Mouse (Mus musculus) embryonic facial prominence, embryonic 12.5 days (tissue): ENCODE results near the gene Fam92b. TPM values are rescaled to one million over a fixed set of nuclear protein-coding genes. Genes with fewer than 3 reads are reported as not detected.

Experiments
- ATAC-seq: fragments of 200-750 bp; cut with Nextera tagmentation; 2 replicates; pipeline ENCODE4 v1.8.0; 2017; ENCODE audit not compliant: insufficient number of reproducible peaks, insufficient read depth, low FRiP score, low TSS enrichment
- H3K27ac ChIP-seq: fragments of 300-500 bp; sonication (generic); 2 replicates; pipeline ENCODE4 v1.5.1; 2016; ENCODE audit warnings: mild to moderate bottlenecking
- H3K27me3 ChIP-seq: fragments of 300-500 bp; sonication (generic); 2 replicates; pipeline ENCODE4 v1.6.1; 2016; ENCODE audit warnings: mild to moderate bottlenecking, moderate library complexity
- H3K36me3 ChIP-seq: fragments of 300-500 bp; sonication (generic); 2 replicates; pipeline ENCODE4 v1.6.1; 2016; ENCODE audit warnings: mild to moderate bottlenecking
- H3K4me1 ChIP-seq: fragments of 300-500 bp; sonication (generic); 2 replicates; pipeline ENCODE4 v1.6.1; 2016
- H3K4me2 ChIP-seq: fragments of 300-500 bp; sonication (generic); replicated peaks from 2 replicates; pipeline ENCODE4 v1.6.1; 2016; ENCODE audit warnings: mild to moderate bottlenecking, moderate library complexity
- H3K4me3 ChIP-seq: fragments of 300-500 bp; sonication (generic); 2 replicates; pipeline ENCODE4 v1.5.1; 2016; ENCODE audit warnings: mild to moderate bottlenecking
- H3K9ac ChIP-seq: fragments of 300-500 bp; sonication (generic); 2 replicates; pipeline ENCODE4 v1.6.1; 2016; ENCODE audit warnings: mild to moderate bottlenecking, moderate library complexity
- H3K9me3 ChIP-seq: fragments of 300-500 bp; sonication (generic); 2 replicates; pipeline ENCODE4 v1.6.1; 2016; ENCODE audit warnings: mild to moderate bottlenecking, moderate library complexity
- WGBS: fragments of 180-500 bp; shearing (Covaris S2); methylation state at CpG from one replicate; pipeline ENCODE4 v1.1.7; 2016; 5-methylcytosine and 5-hydroxymethylcytosine counted together
- polyA plus RNA-seq: library from polyadenylated mRNA; unstranded; fragments of >200 nt; fragmentation: Nextera tagmentation; extraction: Ambion mirVana; gene quantifications from 2 replicates; pipeline ENCODE4 v1.2.1, GENCODE M21; 2016

Fam92b gene
- polyA plus RNA-seq, 1 experiment from 2014 or later = 1.7 TPM

DNA sequence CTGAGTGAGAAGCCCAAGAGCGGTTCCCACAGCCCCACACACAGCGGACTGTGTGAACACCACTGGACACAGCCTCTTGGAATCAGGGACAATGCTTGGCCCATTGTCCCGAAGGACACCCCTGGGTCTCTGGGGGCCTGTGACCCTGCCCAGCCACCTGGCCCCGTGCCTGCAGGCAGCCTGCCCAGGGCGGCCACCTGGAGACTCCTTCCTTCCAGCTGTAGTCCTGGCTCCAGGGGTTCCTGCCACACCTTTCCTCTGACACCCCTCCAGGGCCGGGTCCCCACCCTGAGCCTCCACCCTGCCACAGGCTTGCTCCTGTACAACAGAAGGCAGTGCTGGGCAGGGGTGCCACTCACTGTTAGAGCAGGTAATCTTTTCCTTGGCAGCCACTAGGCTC lies 11.2 kb upstream of the Fam92b start:
- Histone ChIP-seq H3K4me2 (no peak overlapping the region), H3K4me3 (no peak overlapping the region), H3K27ac (no peak overlapping the region), H3K9ac (no peak overlapping the region), H3K27me3 (no peaks in the 10 kb centered on the region), H3K4me1 (peaks cover 50% of the 10 kb centered on the region), H3K36me3 (no peaks in the 10 kb centered on the region), H3K9me3 (no peaks in the 10 kb centered on the region)
- no peak for ATAC-seq
- WGBS = 82% methylated on average over 6 of the region's 6 CpGs

DNA sequence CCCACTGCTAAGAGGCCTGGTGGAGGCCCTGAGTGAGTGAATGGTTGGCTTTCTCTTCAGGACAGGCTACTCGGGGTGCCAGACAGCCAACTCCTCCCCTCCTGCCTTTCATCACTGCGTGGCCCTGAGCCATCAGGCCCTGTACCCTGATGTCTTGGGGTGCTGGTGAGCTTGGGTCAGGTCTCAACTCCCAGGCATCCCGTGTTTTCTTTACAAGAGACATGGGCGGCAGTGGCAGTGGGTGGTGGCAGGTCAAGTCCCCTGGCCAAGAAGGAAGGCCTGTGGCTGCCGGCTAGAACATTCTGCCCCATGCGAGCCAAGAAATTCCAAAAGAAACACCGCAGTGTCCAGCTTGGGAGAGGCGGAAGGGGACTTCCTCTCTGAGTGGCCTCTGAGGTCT lies 9.2 kb upstream of the Fam92b start:
- 67% methylated on average over 8 of the region's 8 CpGs for WGBS
- Histone ChIP-seq H3K27ac (no peak overlapping the region), H3K36me3 (no peaks in the 10 kb centered on the region), H3K9ac (no peak overlapping the region), H3K4me3 (no peak overlapping the region), H3K9me3 (no peaks in the 10 kb centered on the region), H3K4me1 (peaks cover 46% of the 10 kb centered on the region), H3K27me3 (no peaks in the 10 kb centered on the region), H3K4me2 (no peak overlapping the region)
- no peak for ATAC-seq

DNA sequence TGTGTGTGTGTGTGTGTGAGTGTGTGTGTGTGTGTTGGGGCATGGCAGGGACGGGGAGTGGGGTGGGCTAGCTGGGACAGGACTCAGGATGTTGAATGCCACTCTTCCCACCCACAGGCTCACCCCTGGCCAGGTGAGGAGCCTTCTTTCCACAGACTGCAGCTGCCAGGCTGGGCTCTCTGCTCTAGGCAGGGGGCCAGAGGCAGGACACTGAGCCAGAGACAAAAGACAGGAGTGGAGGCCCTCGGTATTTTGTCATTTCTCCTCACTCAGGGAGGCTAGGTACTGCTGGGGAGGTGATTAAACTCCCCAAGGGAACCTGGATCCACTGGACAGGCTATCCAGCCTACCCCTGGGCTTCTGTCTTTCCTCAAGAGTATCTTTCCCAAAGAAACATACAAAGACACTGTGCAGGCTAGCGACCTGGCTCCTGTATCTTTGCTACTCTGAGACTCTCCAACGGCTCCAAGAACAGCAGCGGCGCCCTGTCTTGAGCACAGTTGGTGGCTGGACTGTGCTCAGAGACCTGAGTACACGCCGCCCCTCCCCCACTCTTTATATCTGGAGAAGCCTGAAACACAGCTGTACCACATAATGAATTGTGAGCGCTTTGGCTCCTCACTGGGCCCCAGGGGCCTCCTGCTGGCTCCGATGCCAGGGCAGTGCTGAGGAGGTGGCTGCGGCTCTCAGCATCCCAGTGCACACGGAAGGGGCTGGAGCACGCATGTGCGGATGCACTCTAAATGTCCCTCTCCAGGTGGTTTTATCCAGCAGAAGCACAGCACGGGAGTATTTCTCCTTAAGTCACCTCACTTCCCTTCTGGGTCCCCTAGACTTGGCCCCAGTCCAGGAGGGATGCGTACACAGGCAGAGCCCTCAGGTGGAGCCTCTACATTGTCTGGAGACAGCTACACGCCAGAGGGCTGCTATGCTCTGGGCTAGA lies 7.9 kb upstream of the Fam92b start:
- Histone ChIP-seq H3K27ac (peak overlapping the region; percentile 76), H3K4me3 (no peak overlapping the region), H3K9me3 (no peaks in the 10 kb centered on the region), H3K36me3 (no peaks in the 10 kb centered on the region), H3K9ac (peak overlapping the region; percentile 27; the same call in 1 of the 2 replicates), H3K4me2 (peak overlapping the region; percentile 30), H3K4me1 (peaks cover 44% of the 10 kb centered on the region), H3K27me3 (no peaks in the 10 kb centered on the region)
- ATAC-seq = peak; percentile 37; the same call in 1 of the 2 replicates
- WGBS = 21% methylated on average over 17 of the region's 17 CpGs

DNA sequence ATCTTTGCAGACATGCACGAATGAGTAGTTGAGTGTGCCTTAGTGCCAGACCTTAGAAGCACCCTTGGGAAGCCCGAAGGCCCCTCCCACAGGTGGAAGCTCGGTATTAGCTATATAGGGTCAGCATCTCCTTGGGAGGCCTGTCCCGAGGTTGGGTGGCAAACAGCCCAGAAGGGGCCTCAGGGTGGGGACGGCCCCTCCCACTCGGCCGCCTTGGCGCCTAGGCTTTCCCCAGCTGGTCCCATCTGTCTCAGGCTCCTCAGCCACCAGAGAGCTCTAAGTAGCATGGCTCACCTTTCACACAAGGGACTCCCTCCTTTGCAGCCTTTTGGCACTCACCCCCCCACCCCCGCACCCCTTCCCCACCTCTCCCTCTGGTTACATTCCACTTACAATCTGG lies 7.1 kb upstream of the Fam92b start:
- no peaks in the 10 kb centered on the region for H3K36me3 ChIP-seq
- ATAC-seq = 0 out of 2 replicates have a peak, but pooled peaks have one; percentile 7
- H3K4me3 ChIP-seq = no peak overlapping the region
- H3K9me3 ChIP-seq = no peaks in the 10 kb centered on the region
- 28% methylated on average over 9 of the region's 9 CpGs for WGBS
- peak overlapping the region; percentile 76 for H3K27ac ChIP-seq
- H3K4me2 ChIP-seq = no peak overlapping the region
- no peaks in the 10 kb centered on the region for H3K27me3 ChIP-seq
- peak overlapping the region; percentile 27; the same call in 1 of the 2 replicates for H3K9ac ChIP-seq
- H3K4me1 ChIP-seq = peaks cover 45% of the 10 kb centered on the region

DNA sequence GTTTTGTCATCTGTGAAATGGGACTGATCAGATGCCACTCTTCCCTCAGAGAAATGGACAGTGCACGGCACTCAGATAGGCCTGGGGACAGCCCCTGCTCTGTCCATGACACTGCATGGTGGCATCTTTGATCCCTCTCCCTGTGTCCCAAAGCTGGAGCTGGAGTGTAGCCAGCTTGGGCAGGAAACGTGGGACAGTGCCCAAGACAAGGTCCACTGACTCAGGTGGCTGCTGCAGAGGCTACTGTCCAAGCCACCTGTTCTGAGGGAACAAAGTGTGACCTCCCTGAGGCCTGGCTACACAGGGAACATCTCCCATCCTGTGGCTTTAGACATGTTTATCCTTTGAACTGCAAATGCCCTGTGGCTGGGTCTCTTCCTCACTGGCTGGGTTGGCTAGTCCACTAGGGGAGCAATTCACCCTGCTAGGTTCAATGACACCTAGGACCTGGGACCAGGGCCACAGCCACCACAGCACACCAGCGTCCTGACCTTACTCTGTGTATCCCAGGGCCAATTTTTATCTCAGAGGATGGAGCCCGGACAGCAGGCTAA lies 4.7 kb upstream of the Fam92b start:
- H3K27ac ChIP-seq = no peak overlapping the region
- peaks cover 60% of the 10 kb centered on the region for H3K4me1 ChIP-seq
- no peaks in the 10 kb centered on the region for H3K9me3 ChIP-seq
- WGBS = 83% methylated on average over 4 of the region's 4 CpGs
- H3K36me3 ChIP-seq = no peaks in the 10 kb centered on the region
- ATAC-seq = no peak
- H3K4me3 ChIP-seq = no peak overlapping the region
- no peak overlapping the region for H3K9ac ChIP-seq
- no peak overlapping the region for H3K4me2 ChIP-seq
- H3K27me3 ChIP-seq = peaks cover 5% of the 10 kb centered on the region

DNA sequence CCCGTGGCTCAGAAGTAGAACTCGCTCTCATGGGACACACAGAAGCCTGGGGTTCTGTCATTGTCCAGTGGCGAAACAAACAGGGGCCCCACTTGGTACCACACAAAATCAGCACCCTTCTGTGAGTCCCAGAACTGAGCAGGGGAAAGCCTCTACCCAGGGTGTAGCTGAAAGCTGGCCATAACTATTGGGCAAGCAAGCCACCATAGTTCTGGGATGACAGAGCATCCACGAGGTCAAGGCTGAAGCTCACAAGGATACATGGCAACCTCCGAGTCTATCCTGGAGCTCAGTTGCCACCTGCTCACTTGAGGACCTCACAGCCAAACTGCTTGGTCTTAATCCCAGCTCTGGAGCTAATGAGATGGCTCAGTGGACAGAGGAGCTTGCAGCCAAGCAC lies 4.0 kb upstream of the Fam92b start:
- Histone ChIP-seq H3K4me1 (peaks cover 60% of the 10 kb centered on the region), H3K27me3 (peaks cover 9% of the 10 kb centered on the region)
- 83% methylated on average over 5 of the region's 5 CpGs for WGBS

DNA sequence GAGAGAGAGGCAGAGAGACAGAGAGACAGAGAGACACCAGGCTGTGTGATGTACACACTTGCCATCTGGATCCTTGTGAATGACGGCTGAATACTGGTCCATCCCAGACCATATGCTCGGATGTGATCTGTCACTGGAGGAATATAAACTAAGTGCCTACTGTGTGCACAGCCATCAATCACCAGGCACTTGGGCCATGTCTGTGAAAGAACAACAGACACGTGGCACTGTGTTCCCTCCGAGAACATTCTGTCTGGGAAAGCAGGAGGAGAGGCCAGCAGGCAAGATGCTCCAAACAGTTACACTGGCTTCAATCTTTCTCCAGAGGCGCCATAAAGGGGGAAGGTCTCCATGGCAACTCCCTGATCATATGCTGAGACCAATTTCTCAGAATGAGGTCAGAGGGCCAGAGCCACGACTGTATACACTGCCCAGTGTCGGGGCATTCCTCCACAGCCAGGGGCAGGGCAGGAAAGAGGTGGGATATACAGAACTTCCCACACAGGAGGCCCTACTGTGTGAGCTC lies 3.2 kb upstream of the Fam92b start:
- peaks cover 55% of the 10 kb centered on the region for H3K4me1 ChIP-seq
- 43% methylated on average over 7 of the region's 7 CpGs for WGBS
- no peaks in the 10 kb centered on the region for H3K9me3 ChIP-seq
- no peak overlapping the region for H3K9ac ChIP-seq
- no peaks in the 10 kb centered on the region for H3K36me3 ChIP-seq
- ATAC-seq = no peak
- H3K27me3 ChIP-seq = peaks cover 16% of the 10 kb centered on the region
- no peak overlapping the region for H3K27ac ChIP-seq
- no peak overlapping the region for H3K4me3 ChIP-seq
- no peak overlapping the region for H3K4me2 ChIP-seq

More for the DNA sequence above, 4.0 kb upstream of the Fam92b start:
- Histone ChIP-seq H3K27ac (no peak overlapping the region), H3K4me3 (no peak overlapping the region), H3K9ac (no peak overlapping the region), H3K4me2 (no peak overlapping the region), H3K36me3 (no peaks in the 10 kb centered on the region), H3K9me3 (no peaks in the 10 kb centered on the region)
- ATAC-seq = no peak

DNA sequence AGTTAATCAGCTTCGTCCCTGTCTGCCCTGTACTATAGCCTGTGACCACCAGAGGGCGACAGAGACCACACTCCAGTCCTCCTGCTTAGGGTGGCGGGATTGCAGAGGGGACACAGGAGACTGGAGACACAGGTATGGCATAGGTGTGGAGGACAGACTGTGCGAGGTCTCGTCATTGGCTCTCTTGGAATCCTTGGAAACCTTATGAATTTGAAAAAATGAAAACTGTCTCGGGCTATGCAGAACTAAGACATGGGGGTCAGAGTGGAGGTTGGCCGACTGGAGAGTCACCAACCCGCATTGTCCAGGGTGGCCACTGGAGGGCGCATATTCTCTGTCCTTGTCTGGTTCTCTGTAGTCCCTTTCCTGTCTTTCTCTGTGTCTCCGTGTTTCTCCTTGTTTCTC lies 1.8 kb upstream of the Fam92b start:
- ATAC-seq = peak; percentile 55; the same call in 1 of the 2 replicates
- no peaks in the 10 kb centered on the region for H3K9me3 ChIP-seq
- no peaks in the 10 kb centered on the region for H3K36me3 ChIP-seq
- H3K4me3 ChIP-seq = no peak overlapping the region; the same call in 1 of the 2 replicates
- H3K4me2 ChIP-seq = peak overlapping the region; percentile 38
- H3K27me3 ChIP-seq = peaks cover 31% of the 10 kb centered on the region
- WGBS = 0% methylated on average over 10 of the region's 10 CpGs
- no peak overlapping the region for H3K9ac ChIP-seq
- H3K4me1 ChIP-seq = peaks cover 40% of the 10 kb centered on the region
- H3K27ac ChIP-seq = no peak overlapping the region

DNA sequence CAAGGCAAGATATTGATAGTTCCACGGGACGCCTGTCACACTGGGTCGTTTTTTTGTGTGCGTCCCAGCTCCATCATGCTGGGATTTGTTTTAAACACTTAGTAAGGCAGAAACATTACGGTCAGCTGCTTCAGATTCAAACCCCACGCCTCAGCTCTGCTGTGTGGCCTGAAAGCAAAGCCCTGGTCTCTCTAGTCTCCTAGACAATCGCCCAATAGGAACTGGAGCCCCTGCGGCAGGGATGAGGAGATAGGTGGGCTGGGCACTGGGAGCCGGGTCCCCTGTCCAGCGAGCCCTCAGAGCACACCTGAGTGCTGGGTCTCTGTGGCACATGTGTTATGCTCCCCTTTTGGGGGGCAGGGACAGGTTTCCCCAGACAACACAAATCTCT lies 853 bp upstream of the Fam92b start:
- Histone ChIP-seq H3K4me3 (no peak overlapping the region), H3K36me3 (no peaks in the 10 kb centered on the region), H3K4me2 (peak overlapping the region; percentile 52), H3K27me3 (peaks cover 33% of the 10 kb centered on the region), H3K4me1 (peaks cover 39% of the 10 kb centered on the region), H3K27ac (no peak overlapping the region), H3K9me3 (no peaks in the 10 kb centered on the region), H3K9ac (no peak overlapping the region)
- WGBS = 5% methylated on average over 10 of the region's 10 CpGs
- ATAC-seq = no peak

DNA sequence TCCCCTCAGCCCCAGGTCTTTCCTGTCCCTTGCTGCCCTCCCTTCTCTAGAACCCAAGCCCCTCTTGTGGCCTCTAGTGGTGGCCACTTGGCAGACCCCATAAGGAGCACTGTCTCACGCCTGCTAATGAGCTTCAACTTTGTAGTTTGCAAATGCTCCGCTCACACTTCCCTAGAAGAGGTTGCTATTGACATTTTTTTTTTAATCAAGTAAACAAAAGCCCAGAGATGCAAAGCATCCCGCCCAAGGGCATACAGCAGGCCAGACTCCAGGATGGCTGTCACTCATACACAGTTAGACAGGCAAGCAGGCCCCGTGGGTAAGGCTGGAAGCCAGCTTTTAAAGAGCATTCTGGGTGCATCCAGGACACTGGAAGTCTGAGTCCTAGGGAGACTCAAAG lies 661 bp downstream of the Fam92b start:
- H3K27ac ChIP-seq = peak overlapping the region; percentile 58; the same call in 1 of the 2 replicates
- ATAC-seq = no peak
- peak overlapping the region; percentile 52 for H3K4me2 ChIP-seq
- H3K9ac ChIP-seq = no peak overlapping the region
- no peaks in the 10 kb centered on the region for H3K9me3 ChIP-seq
- peaks cover 39% of the 10 kb centered on the region for H3K4me1 ChIP-seq
- H3K4me3 ChIP-seq = no peak overlapping the region
- 24% methylated on average over 4 of the region's 4 CpGs for WGBS
- no peaks in the 10 kb centered on the region for H3K36me3 ChIP-seq
- H3K27me3 ChIP-seq = peaks cover 33% of the 10 kb centered on the region

DNA sequence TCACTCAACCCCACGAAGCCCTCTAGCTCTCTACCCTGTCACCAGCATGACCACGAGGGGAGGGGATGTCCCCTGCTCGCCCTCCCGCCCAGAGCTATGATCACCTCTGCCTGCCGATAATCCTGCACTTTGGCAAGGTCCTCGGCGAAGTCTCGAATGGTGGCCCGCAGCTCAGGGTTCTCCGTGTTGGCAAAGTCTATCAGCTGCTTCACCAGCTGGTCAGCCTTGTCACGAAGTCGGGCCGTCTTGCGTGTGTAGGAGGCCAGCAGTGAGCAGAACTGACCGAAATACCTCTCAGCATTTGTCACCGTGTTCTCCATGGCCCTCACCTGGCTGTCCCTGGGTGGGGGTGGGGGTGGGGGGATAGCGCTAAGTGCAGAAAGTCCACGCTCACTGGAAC lies 2.7 kb downstream of the Fam92b start:
- H3K4me1 ChIP-seq = peaks cover 32% of the 10 kb centered on the region
- H3K27me3 ChIP-seq = peaks cover 33% of the 10 kb centered on the region

DNA sequence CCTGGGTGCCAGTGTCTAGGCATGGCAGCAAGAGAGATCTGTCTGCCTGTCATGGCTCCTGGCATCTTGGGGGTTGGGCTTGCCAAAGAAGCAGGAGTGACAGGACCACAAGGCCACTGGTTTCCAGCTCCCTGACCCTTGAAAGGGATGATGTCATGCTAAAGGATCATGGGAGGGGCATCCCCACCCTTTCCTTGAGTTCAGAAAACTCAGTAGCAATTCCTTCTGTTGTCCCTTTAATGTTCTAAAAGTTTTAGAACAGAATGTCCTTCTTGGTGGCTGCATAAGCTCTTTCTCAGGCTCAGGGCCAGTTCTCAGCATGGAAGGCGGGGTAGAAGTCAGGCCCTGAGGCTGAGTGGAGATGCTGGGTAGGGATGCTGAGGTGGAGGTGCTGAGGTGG lies 4.1 kb downstream of the Fam92b start:
- H3K9me3 ChIP-seq = no peaks in the 10 kb centered on the region
- 66% methylated on average over 1 of the region's 1 CpGs for WGBS

More for the DNA sequence above, 2.7 kb downstream of the Fam92b start:
- Histone ChIP-seq H3K9me3 (no peaks in the 10 kb centered on the region), H3K27ac (no peak overlapping the region), H3K4me2 (no peak overlapping the region), H3K36me3 (no peaks in the 10 kb centered on the region), H3K9ac (no peak overlapping the region), H3K4me3 (no peak overlapping the region)
- no peak for ATAC-seq
- 40% methylated on average over 18 of the region's 18 CpGs for WGBS

More for the DNA sequence above, 4.1 kb downstream of the Fam92b start:
- Histone ChIP-seq H3K36me3 (no peaks in the 10 kb centered on the region), H3K4me3 (no peak overlapping the region), H3K9ac (no peak overlapping the region), H3K27ac (no peak overlapping the region), H3K4me1 (peaks cover 22% of the 10 kb centered on the region), H3K4me2 (no peak overlapping the region), H3K27me3 (peaks cover 37% of the 10 kb centered on the region)
- no peak for ATAC-seq
